Mouse (Mus musculus) kidney, adult 2 months (tissue): ENCODE measurements around the gene Kansl1. TPM values are rescaled to one million over a fixed set of nuclear protein-coding genes. Genes with fewer than 3 reads are reported as not detected.

Source experiments
- DNase-seq: peaks from one replicate; pipeline ENCODE4 v3.0.0; 2021
- H3K27ac ChIP-seq: fragments of 200-500 bp; 2 replicates; pipeline ENCODE4 v1.5.1; 2012; ENCODE audit warnings: low read depth, low read length, control low read depth, inconsistent platforms; ENCODE audit not compliant: insufficient read depth
- H3K27me3 ChIP-seq: fragments of 200-500 bp; replicated peaks from 2 replicates; pipeline ENCODE4 v1.6.1; 2012; ENCODE audit warnings: mild to moderate bottlenecking, moderate library complexity, low read length, inconsistent platforms; ENCODE audit not compliant: control insufficient read depth, insufficient read depth
- H3K36me3 ChIP-seq: fragments of 200-500 bp; 2 replicates; pipeline ENCODE4 v1.6.1; 2012; ENCODE audit warnings: mild to moderate bottlenecking, moderate library complexity, low read length, inconsistent platforms; ENCODE audit not compliant: control insufficient read depth, insufficient read depth
- H3K4me1 ChIP-seq: fragments of 200-500 bp; 2 replicates; pipeline ENCODE4 v1.6.1; 2011; ENCODE audit warnings: low read length; ENCODE audit not compliant: control insufficient read depth, insufficient read depth
- H3K4me3 ChIP-seq: fragments of 200-500 bp; 2 replicates; pipeline ENCODE4 v1.5.1; 2011; ENCODE audit warnings: mild to moderate bottlenecking, low read depth, low read length, control low read depth; ENCODE audit not compliant: insufficient read depth
- CTCF ChIP-seq: fragments of 200-500 bp; conservative IDR thresholded peaks from 2 replicates; pipeline ENCODE4 v1.5.1; 2011; ENCODE audit warnings: low read depth, mild to moderate bottlenecking, control low read depth, low read length, moderate library complexity, mixed read lengths; ENCODE audit not compliant: insufficient read depth, insufficient read length
- POLR2A ChIP-seq: fragments of 200-500 bp; IDR thresholded peaks from one replicate; pipeline ENCODE4 v1.6.1; 2011; ENCODE audit warnings: low read depth, low read length, control low read depth
- WGBS: fragments of 180-500 bp; shearing (Covaris S2); methylation state at CpG from one replicate; pipeline ENCODE4 v1.1.7; 2018; 5-methylcytosine and 5-hydroxymethylcytosine counted together
- polyA plus RNA-seq: library from polyadenylated mRNA; depleted of rRNA; stranded (reverse); fragments of >200 nt; gene quantifications from 2 replicates; pipeline ENCODE4 v1.2.3, GENCODE M21; 2012; rRNA removed

Kansl1 gene
- polyA plus RNA-seq, 1 experiment: 51.8 TPM

- H3K4me1 ChIP-seq: no peaks in the 10 kb centered on the region
- H3K4me3 ChIP-seq: no peak overlapping the region
- no peak overlapping the region for H3K27ac ChIP-seq
- H3K36me3 ChIP-seq: no peaks in the 10 kb centered on the region
- TF ChIP-seq CTCF: no peak
- TF ChIP-seq POLR2A: no peak
- no peaks in the 10 kb centered on the region for H3K27me3 ChIP-seq
- 35% methylated on average over 6 of the region's 6 CpGs for WGBS
- no peak for DNase-seq
Observed at GRCm38 (mm10) chr11:104295656-104296055, 173.0 kb downstream of the Kansl1 start.

GRCm38 (mm10) chr11:104295145-104295544, 173.5 kb downstream of the Kansl1 start:
- DNase-seq: no peak

GRCm38 (mm10) chr11:104293241-104293640, 175.4 kb downstream of the Kansl1 start:
- Histone ChIP-seq H3K36me3 (no peaks in the 10 kb centered on the region), H3K27ac (no peak overlapping the region), H3K27me3 (no peaks in the 10 kb centered on the region), H3K4me1 (peaks cover 8% of the 10 kb centered on the region), H3K4me3 (no peak overlapping the region)
- WGBS: 66% methylated on average over 9 of the region's 9 CpGs
- DNase-seq: no peak
- TF ChIP-seq POLR2A (no peak), CTCF (no peak)

More at GRCm38 (mm10) chr11:104295145-104295544, 173.5 kb downstream of the Kansl1 start:
- H3K4me3 ChIP-seq: no peak overlapping the region
- no peaks in the 10 kb centered on the region for H3K36me3 ChIP-seq
- no peaks in the 10 kb centered on the region for H3K4me1 ChIP-seq
- H3K27ac ChIP-seq: no peak overlapping the region
- 63% methylated on average over 5 of the region's 5 CpGs for WGBS
- TF ChIP-seq POLR2A (no peak), CTCF (no peak)
- H3K27me3 ChIP-seq: no peaks in the 10 kb centered on the region

GRCm38 (mm10) chr11:104292443-104293220, 176.0 kb downstream of the Kansl1 start:
- no peaks in the 10 kb centered on the region for H3K27me3 ChIP-seq
- H3K4me1 ChIP-seq: peaks cover 8% of the 10 kb centered on the region
- DNase-seq: no peak
- TF ChIP-seq CTCF (no peak), POLR2A (no peak)
- H3K4me3 ChIP-seq: no peak overlapping the region
- WGBS: 81% methylated on average over 7 of the region's 7 CpGs
- H3K27ac ChIP-seq: no peak overlapping the region
- H3K36me3 ChIP-seq: no peaks in the 10 kb centered on the region

- Histone ChIP-seq H3K4me1 (peaks cover 8% of the 10 kb centered on the region), H3K27ac (peak overlapping the region; percentile 29; the same call in 1 of the 2 replicates), H3K27me3 (no peaks in the 10 kb centered on the region), H3K4me3 (no peak overlapping the region), H3K36me3 (no peaks in the 10 kb centered on the region)
- 22% methylated on average over 13 of the region's 13 CpGs for WGBS
- TF ChIP-seq POLR2A (no peak), CTCF (peak; percentile 66)
- peak; percentile 73 for DNase-seq
Observed at GRCm38 (mm10) chr11:104289199-104290031, 179.2 kb downstream of the Kansl1 start.

GRCm38 (mm10) chr11:104288835-104289198, 179.8 kb downstream of the Kansl1 start:
- Histone ChIP-seq H3K4me3 (no peak overlapping the region), H3K27ac (peak overlapping the region; percentile 18; the same call in 1 of the 2 replicates), H3K36me3 (no peaks in the 10 kb centered on the region), H3K27me3 (no peaks in the 10 kb centered on the region), H3K4me1 (peaks cover 8% of the 10 kb centered on the region)
- TF ChIP-seq POLR2A (no peak), CTCF (no peak)
- peak; percentile 79 for DNase-seq
- WGBS: 31% methylated on average over 6 of the region's 6 CpGs

- TF ChIP-seq POLR2A (no peak), CTCF (no peak)
- 97% methylated on average over 18 of the region's 18 CpGs for WGBS
- no peak for DNase-seq
Observed at GRCm38 (mm10) chr11:104287113-104287512, 181.5 kb downstream of the Kansl1 start.

More at GRCm38 (mm10) chr11:104287113-104287512, 181.5 kb downstream of the Kansl1 start:
- Histone ChIP-seq H3K27ac (no peak overlapping the region), H3K27me3 (no peaks in the 10 kb centered on the region), H3K4me1 (peaks cover 8% of the 10 kb centered on the region), H3K36me3 (no peaks in the 10 kb centered on the region), H3K4me3 (no peak overlapping the region)

Other genes with a start within 250 kb of the Kansl1 start
- 49.8 and 53.4 TPM in 2 replicates for gene Mapt, start 237.5 kb downstream of the Kansl1 start, polyA plus RNA-seq
- 5.2 and 6.1 TPM in 2 replicates for gene Cdc27, start 81.8 kb upstream of the Kansl1 start, polyA plus RNA-seq
- 2.0 and 2.6 TPM in 2 replicates for gene Myl4, start 81.8 kb upstream of the Kansl1 start, polyA plus RNA-seq
- gene Itgb3, start 139.1 kb upstream of the Kansl1 start, polyA plus RNA-seq: 0.99 and 1.3 TPM in 2 replicates
- gene Gm11639, start 216.8 kb upstream of the Kansl1 start, polyA plus RNA-seq: under 0.01 TPM in 1 of 2 replicates, not detected in the other